Mouse (Mus musculus): ENCODE measurements around the gene Lrrc38. TPM values are rescaled to one million over a fixed set of nuclear protein-coding genes. Genes with fewer than 3 reads are reported as not detected.

Lrrc38 gene
- polyA plus RNA-seq, 1 experiment: not detected

- no peak for TF ChIP-seq GATA1 (IDR thresholded peaks at IDR 0.05; ENCODE audit: low read length)
Observed at GRCm38 (mm10) chr4:143394181-143394580, 44.6 kb downstream of the Lrrc38 start, which contains the start of gene Pramel1. Gene Pramel1 (plus strand): TSS chr4:143394428.

GRCm38 (mm10) chr4:143411566-143412218 is 62.1 kb downstream of the Lrrc38 start:
- TF ChIP-seq GATA1 (IDR thresholded peaks at IDR 0.05; ENCODE audit: low read length): no peak

- no peak for TF ChIP-seq GATA1 (IDR thresholded peaks at IDR 0.05; ENCODE audit: low read length)
Observed at GRCm38 (mm10) chr4:143412219-143413092, 62.9 kb downstream of the Lrrc38 start, which contains the start of gene Pramef8. Gene Pramef8 (plus strand): TSS chr4:143412426.

GRCm38 (mm10) chr4:143413621-143414020 is 64.1 kb downstream of the Lrrc38 start:
- TF ChIP-seq GATA1 (IDR thresholded peaks at IDR 0.05; ENCODE audit: low read length): no peak

DNA sequence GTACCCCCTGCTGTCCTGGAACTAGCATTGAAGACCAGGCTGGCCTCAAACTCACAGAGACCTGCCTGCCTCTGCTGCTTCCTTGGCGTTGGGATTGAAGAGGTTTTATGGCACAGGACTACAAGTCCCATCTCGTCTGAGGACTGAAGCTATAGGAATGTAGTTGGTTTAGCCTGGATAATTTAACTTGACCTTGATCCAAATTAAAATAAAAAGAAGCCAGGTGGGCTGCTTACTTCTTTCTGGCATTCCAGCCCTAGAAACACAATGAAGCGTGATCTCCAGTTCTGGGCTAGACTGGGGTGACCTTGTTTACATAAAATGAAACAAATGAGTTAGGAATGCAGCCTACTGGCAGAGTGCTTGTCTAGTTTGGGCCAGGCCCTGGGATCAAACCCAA is 64.6 kb downstream of the Lrrc38 start:
- no peak for TF ChIP-seq GATA1 (IDR thresholded peaks at IDR 0.05; ENCODE audit: low read length)

Other genes with a start within 250 kb of the Lrrc38 start
- 6.6 and 8.9 TPM in 2 replicates for gene Prdm2, start 136.8 kb upstream of the Lrrc38 start, polyA plus RNA-seq (2012)
- gene Pdpn, start 50.2 kb upstream of the Lrrc38 start, polyA plus RNA-seq (2012): not detected in 2 replicates
- gene Pramel1, start 44.7 kb downstream of the Lrrc38 start, polyA plus RNA-seq (2012): not detected in 2 replicates
- 0.50 and 0.85 TPM in 2 replicates for gene Pramef8, start 62.7 kb downstream of the Lrrc38 start, polyA plus RNA-seq (2012)
- gene Oog4, start 100.6 kb downstream of the Lrrc38 start, polyA plus RNA-seq (2012): not detected in 2 replicates
- gene Gm13043, start 161.6 kb downstream of the Lrrc38 start, polyA plus RNA-seq (2012): not detected in 2 replicates
- not detected in 2 replicates for gene Gm13040, start 186.2 kb downstream of the Lrrc38 start, polyA plus RNA-seq (2012)
- gene BC080695, start 201.9 kb downstream of the Lrrc38 start, polyA plus RNA-seq (2012): not detected in 2 replicates
- not detected in 2 replicates for gene Gm13057, start 202.0 kb downstream of the Lrrc38 start, polyA plus RNA-seq (2012)